Mouse (Mus musculus): ENCODE data around the gene Fggy. TPM values are rescaled to one million over a fixed set of nuclear protein-coding genes. Genes with fewer than 3 reads are reported as not detected.

Gene Fggy
- 4.1 to 10.4 TPM (median 7.6 TPM) in 4 replicates for total RNA-seq (2023; ENCODE audit: inconsistent age)

DNA sequence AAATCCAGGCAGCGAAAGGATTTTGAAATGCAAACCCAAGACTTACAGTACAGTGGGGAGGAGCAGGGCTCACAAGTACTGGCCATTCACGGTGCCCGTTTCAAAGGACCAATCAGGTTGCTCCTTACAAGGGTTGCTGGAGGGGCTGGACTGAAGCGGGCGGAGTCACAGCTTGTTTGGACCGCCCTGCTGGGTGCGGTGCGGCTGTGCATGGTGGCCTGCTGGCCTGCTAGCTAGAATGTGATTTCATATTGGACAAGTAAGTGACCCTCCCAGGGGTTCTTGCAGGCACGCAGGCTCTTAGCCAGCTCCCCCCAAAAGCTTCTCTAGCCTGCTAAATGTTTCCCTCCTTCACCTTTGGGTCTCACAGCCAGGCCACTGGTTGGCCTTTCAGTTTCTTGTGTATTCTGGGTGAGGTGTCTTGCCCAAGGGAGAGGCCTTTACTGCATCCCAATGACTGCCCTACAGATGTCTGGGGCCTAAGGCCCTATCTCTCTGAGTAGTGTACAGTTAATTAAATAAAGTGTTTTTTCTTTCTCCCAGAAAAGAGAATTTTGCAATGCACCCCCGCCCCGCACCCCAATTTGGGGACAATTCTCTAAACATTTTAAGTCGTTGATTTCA lies at the start of gene Fggy:
Gene Fggy (plus strand): TSS at position 175 of the 624 bp plus-strand sequence.

DNA sequence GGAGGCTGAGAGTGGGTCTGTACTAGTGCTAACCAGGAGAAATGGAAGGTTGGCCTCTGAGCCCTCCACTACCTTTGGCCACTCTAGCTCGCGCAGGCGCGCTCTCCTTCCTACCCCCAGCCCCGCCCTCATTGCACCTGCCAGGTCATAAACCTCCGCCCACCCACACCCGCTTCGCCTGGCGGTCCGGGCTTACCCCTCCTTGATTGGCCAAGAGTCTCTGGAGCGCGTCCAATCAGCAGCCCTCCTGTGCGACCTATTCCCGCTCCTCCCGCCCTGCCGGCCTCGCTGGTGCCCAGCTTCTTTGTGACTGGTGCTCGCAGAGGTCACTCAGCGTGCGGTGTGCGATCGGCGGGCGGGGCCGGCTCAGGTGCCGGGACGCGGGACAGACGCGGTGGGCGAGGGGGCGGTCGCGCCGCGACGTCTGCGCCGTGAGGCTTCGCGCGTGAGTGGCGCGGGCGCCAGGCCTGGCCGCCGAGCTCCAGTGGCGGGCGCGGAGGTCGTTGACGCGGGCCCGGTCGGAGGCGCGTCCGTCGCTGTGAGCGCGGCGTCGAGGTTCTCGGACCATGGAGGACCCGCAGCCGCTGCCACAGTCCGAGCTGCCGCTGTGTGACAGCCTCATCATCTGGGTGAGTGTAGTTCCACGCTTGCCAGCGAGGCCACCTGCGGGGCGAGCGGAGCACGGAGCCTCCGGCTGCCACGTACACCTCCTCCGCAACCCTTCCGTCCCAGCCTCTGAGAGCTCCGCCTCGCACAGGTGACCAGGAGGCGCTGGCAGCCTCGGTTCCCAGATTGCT lies 409.8 kb downstream of the Fggy start, which contains the start of gene Hook1:
Gene Hook1 (plus strand): TSS at position 313 of the 797 bp plus-strand sequence.

Measured in B cell, adult (primary cell).